Mouse (Mus musculus): ENCODE data around the gene Qser1. TPM values are rescaled to one million over a fixed set of nuclear protein-coding genes. Genes with fewer than 3 reads are reported as not detected.

Qser1 gene
- total and polyA plus RNA-seq, 2 experiments from 2014 or later, result 3.4 to 14.1 TPM

GRCm38 (mm10) chr2:104743160-104743559 lies 73.4 kb downstream of the Qser1 start:
- no peaks in the 10 kb centered on the region for H3K36me3 ChIP-seq (ENCODE audit: insufficient read depth)
- ATAC-seq, result no peak
- WGBS, result 22% methylated on average over 7 of the region's 7 CpGs
- peak overlapping the region; percentile 51; the same call in 1 of the 2 replicates for H3K9ac ChIP-seq
- peak overlapping the region; percentile 99 for H3K4me2 ChIP-seq (ENCODE audit: low read depth)
- TF ChIP-seq CTCF (IDR thresholded peaks at IDR 0.05; ENCODE audit: low read depth), result no peak
- peaks cover 10% of the 10 kb centered on the region; the same call in 1 of the 2 replicates for H3K4me1 ChIP-seq (ENCODE audit: insufficient read depth)
- DNase-seq, result no peak
- no peak overlapping the region for H3K27ac ChIP-seq (ENCODE audit: low read depth, low read length)
- peak overlapping the region; percentile 72 for H3K4me3 ChIP-seq (ENCODE audit: low read depth, low read length)
- H3K9me3 ChIP-seq (ENCODE audit: low read length), result no peaks in the 10 kb centered on the region
- H3K27me3 ChIP-seq (ENCODE audit: insufficient read depth, low read length), result peaks cover 3% of the 10 kb centered on the region; the same call in 1 of the 2 replicates

GRCm38 (mm10) chr2:104742741-104743064 lies 73.9 kb downstream of the Qser1 start, which contains the start of gene Depdc7:
Gene Depdc7, minus strand, starts transcription at chr2:104742878.
- peak within 1 kb of the TSS; percentile 51 for H3K9ac ChIP-seq
- DNase-seq (peak; percentile 73), ATAC-seq (peak; percentile 95)
- H3K4me1 ChIP-seq (ENCODE audit: insufficient read depth), result peaks cover 10% of the 10 kb centered on the region; the same call in 1 of the 2 replicates
- H3K27ac ChIP-seq (ENCODE audit: low read depth, low read length), result no peak within 1 kb of the TSS
- 2% methylated on average over 31 of the region's 31 CpGs for WGBS
- peak within 1 kb of the TSS; percentile 99 for H3K4me2 ChIP-seq (ENCODE audit: low read depth)
- no peaks in the 10 kb centered on the region for H3K36me3 ChIP-seq (ENCODE audit: insufficient read depth)
- H3K27me3 ChIP-seq (ENCODE audit: insufficient read depth, low read length), result peaks cover 3% of the 10 kb centered on the region; the same call in 1 of the 2 replicates
- H3K4me3 ChIP-seq (ENCODE audit: low read depth, low read length), result peak within 1 kb of the TSS; percentile 72
- H3K9me3 ChIP-seq (ENCODE audit: low read length), result no peaks in the 10 kb centered on the region
- no peak for TF ChIP-seq CTCF (IDR thresholded peaks at IDR 0.05; ENCODE audit: low read depth)

GRCm38 (mm10) chr2:104741896-104742740 lies 74.4 kb downstream of the Qser1 start:
- H3K27me3 ChIP-seq (ENCODE audit: insufficient read depth, low read length), result peaks cover 3% of the 10 kb centered on the region; the same call in 1 of the 2 replicates
- H3K9ac ChIP-seq, result peak overlapping the region; percentile 51
- peak overlapping the region; percentile 72 for H3K4me3 ChIP-seq (ENCODE audit: low read depth, low read length)
- no peak for DNase-seq
- H3K4me1 ChIP-seq (ENCODE audit: insufficient read depth), result peaks cover 10% of the 10 kb centered on the region; the same call in 1 of the 2 replicates
- WGBS, result 4% methylated on average over 44 of the region's 46 CpGs
- no peak overlapping the region for H3K27ac ChIP-seq (ENCODE audit: low read depth, low read length)
- H3K4me2 ChIP-seq (ENCODE audit: low read depth), result peak overlapping the region; percentile 99
- no peak; the same call in 1 of the 2 replicates for ATAC-seq
- H3K9me3 ChIP-seq (ENCODE audit: low read length), result no peaks in the 10 kb centered on the region
- no peaks in the 10 kb centered on the region for H3K36me3 ChIP-seq (ENCODE audit: insufficient read depth)
- no peak for TF ChIP-seq CTCF (IDR thresholded peaks at IDR 0.05; ENCODE audit: low read depth)

DNA sequence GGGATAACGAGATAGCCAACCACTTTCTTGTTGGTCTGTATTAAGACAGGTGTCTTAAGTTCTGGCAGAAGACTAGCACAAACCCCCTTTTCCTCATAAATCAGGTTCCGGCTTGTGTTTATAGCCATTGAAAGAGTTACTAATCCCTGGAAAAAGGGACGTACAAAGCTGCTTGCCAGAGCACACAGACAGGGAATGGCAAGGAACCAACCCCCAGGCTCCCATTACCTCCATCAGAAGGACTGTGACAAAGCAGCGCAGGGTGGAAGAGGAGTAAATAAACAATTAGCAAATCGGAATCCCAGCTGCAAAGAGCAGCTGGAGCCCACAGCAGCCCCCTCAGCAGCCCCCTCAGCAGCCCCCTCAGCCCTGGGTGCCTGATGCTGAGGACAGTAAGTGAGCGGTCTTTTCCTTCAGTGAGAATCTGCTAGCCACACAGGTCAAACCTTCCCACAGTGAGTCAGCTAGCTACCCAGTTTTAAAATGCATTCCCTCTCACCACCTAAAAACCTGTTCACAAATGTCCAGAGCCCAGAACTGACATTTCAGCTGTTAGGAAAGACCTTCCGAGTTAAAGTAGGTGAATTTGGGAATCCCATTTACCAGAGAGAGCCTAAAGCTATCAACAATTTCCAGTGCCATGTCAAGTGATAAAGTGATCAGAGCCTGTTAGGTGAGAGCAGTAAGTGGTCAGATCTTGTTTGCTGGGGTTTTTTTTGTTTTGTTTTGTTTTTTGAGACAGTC lies 75.4 kb downstream of the Qser1 start:
- DNase-seq, result no peak
- Histone ChIP-seq H3K4me3 (ENCODE audit: low read depth, low read length) (no peak overlapping the region), H3K27me3 (ENCODE audit: insufficient read depth, low read length) (peaks cover 3% of the 10 kb centered on the region; the same call in 1 of the 2 replicates), H3K27ac (ENCODE audit: low read depth, low read length) (no peak overlapping the region), H3K36me3 (ENCODE audit: insufficient read depth) (no peaks in the 10 kb centered on the region), H3K4me1 (ENCODE audit: insufficient read depth) (peaks cover 10% of the 10 kb centered on the region; the same call in 1 of the 2 replicates), H3K9ac (no peak overlapping the region), H3K4me2 (ENCODE audit: low read depth) (no peak overlapping the region), H3K9me3 (ENCODE audit: low read length) (no peaks in the 10 kb centered on the region)
- no peak for TF ChIP-seq CTCF (IDR thresholded peaks at IDR 0.05; ENCODE audit: low read depth)
- WGBS, result 19% methylated on average over 7 of the region's 7 CpGs
- ATAC-seq, result peak; percentile 20; the same call in 1 of the 2 replicates

DNA sequence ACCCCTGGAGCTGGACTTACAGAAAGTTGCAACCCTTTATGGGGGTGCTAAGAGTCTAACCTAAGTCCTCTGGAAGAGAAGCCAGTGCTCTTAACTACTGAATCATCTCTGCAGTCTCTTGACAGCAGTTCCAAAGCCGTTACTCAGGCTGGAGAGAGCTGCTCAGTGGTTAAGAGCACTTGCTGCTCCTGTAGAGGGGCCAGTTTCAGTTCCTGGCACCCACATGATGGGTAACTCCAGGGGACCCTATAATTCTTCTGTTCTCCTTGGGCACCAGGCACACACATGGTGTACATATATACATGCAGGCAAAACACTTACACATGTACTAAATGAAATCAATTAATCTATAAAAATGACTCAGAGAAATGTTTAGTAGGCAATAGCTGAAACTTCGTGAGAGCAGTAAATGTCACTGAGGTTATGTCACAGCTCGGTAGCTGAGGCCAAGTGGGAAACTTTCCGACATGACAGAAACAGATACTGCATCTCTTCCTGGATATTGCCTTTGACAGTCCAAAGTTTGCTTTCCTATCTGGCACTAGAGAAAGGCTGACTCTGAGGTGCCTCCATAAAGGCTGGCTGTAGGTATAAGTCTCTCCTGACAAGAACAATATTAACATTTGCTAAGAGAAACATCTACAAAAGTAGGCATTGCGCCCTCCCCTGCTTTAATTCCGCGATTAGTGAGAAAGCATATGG lies 76.2 kb downstream of the Qser1 start:
- Histone ChIP-seq H3K9ac (no peak overlapping the region), H3K4me3 (ENCODE audit: low read depth, low read length) (no peak overlapping the region), H3K4me1 (ENCODE audit: insufficient read depth) (peaks cover 10% of the 10 kb centered on the region; the same call in 1 of the 2 replicates), H3K27me3 (ENCODE audit: insufficient read depth, low read length) (peaks cover 3% of the 10 kb centered on the region; the same call in 1 of the 2 replicates), H3K4me2 (ENCODE audit: low read depth) (no peak overlapping the region), H3K36me3 (ENCODE audit: insufficient read depth) (no peaks in the 10 kb centered on the region), H3K27ac (ENCODE audit: low read depth, low read length) (no peak overlapping the region), H3K9me3 (ENCODE audit: low read length) (no peaks in the 10 kb centered on the region)
- 49% methylated on average over 7 of the region's 7 CpGs for WGBS
- ATAC-seq (no peak), DNase-seq (no peak)
- no peak for TF ChIP-seq CTCF (IDR thresholded peaks at IDR 0.05; ENCODE audit: low read depth)

- Histone ChIP-seq H3K27me3 (ENCODE audit: insufficient read depth, low read length) (peaks cover 3% of the 10 kb centered on the region; the same call in 1 of the 2 replicates), H3K9ac (no peak overlapping the region), H3K4me1 (ENCODE audit: insufficient read depth) (peaks cover 10% of the 10 kb centered on the region; the same call in 1 of the 2 replicates), H3K9me3 (ENCODE audit: low read length) (no peaks in the 10 kb centered on the region), H3K36me3 (ENCODE audit: insufficient read depth) (no peaks in the 10 kb centered on the region), H3K27ac (ENCODE audit: low read depth, low read length) (no peak overlapping the region), H3K4me3 (ENCODE audit: low read depth, low read length) (no peak overlapping the region), H3K4me2 (ENCODE audit: low read depth) (no peak overlapping the region)
- no peak for ATAC-seq
- DNase-seq, result no peak
- TF ChIP-seq CTCF (IDR thresholded peaks at IDR 0.05; ENCODE audit: low read depth), result no peak
- 86% methylated on average over 2 of the region's 2 CpGs for WGBS
Measured at GRCm38 (mm10) chr2:104739691-104740090, 76.9 kb downstream of the Qser1 start.

Data from forebrain, postnatal 0 days (tissue).